26 mouse cellular contexts compared by ENCODE assay signal in genomic region chrX:140179850-140180249, GRCm38 (mm10).
DNase-seq lines count a peak whose midpoint lies in the region; ATAC-seq and TF ChIP-seq lines count a peak whose summit lies in the region.
"Had no signal": no experiment of that assay in that cellular context is flagged by ENCODE, and none has a peak within 500 bp of the region (broad histone marks: within the 10 kb centered on the region; RNA-seq: fewer than 3 reads in every experiment).

No protein-coding gene starts in this region.

- no peaks in the 10 kb centered on the region for H3K36me3 ChIP-seq in lung, postnatal 0 days (ENCODE audit: insufficient read depth, low read length)
- no peaks in the 10 kb centered on the region for H3K36me3 ChIP-seq in embryonic facial prominence, embryonic 10.5 days (replicated peaks)
- H3K36me3 ChIP-seq: embryonic facial prominence, embryonic 15.5 days; forebrain, embryonic 10.5 days; heart, embryonic 13.5 days; limb, embryonic 13.5 days had no signal

- DNase-seq in cerebellum, adult 18-20 months = peak; percentile 4 to 16
- no peak for DNase-seq in cerebellum, postnatal 4 days (ENCODE audit: low spot score in 2 of 2)
- peak; percentile 3 for DNase-seq in right cerebral cortex, adult 18-20 months
- DNase-seq in right cerebral cortex, postnatal 14 days = no peak
- peak; percentile 3 to 19 for DNase-seq in layer of hippocampus, adult 8-10 months (ENCODE audit: low spot score in 2 of 2)
- no peak for DNase-seq in lung, postnatal 0 days (ENCODE audit: low spot score)
- no peak for DNase-seq in thymus, postnatal 10 days (ENCODE audit: low spot score in 2 of 2)
- no peak for DNase-seq in embryonic facial prominence, embryonic 10.5 days (ENCODE audit: low spot score)
- DNase-seq: adrenal gland, postnatal 14 days; heart, adult 11 months; heart, postnatal 4 days; kidney, adult 11 months; kidney, postnatal 10 days; lung, postnatal 10 days; thymus, postnatal 36 days had no signal

- no peak overlapping the region for H3K27ac ChIP-seq in lung, postnatal 0 days (ENCODE audit: low read length)
- H3K27ac ChIP-seq in embryonic facial prominence, embryonic 10.5 days (replicated peaks) = no peak overlapping the region
- H3K27ac ChIP-seq: embryonic facial prominence, embryonic 15.5 days; forebrain, embryonic 10.5 days; heart, embryonic 13.5 days; hindbrain, postnatal 0 days; left cerebral cortex, adult 2 months; limb, embryonic 13.5 days; liver, embryonic 14.5 days; stomach, postnatal 0 days had no signal

- ATAC-seq in lung, postnatal 0 days = no peak
- ATAC-seq: hindbrain, postnatal 0 days; midbrain, embryonic 16.5 days had no signal

- H3K27me3 ChIP-seq in lung, postnatal 0 days (replicated peaks; ENCODE audit: insufficient read depth, low read length) = no peaks in the 10 kb centered on the region
- H3K27me3 ChIP-seq in embryonic facial prominence, embryonic 10.5 days (replicated peaks; ENCODE audit: low read depth, poor library complexity, severe bottlenecking) = peaks cover 74% of the 10 kb centered on the region
- H3K27me3 ChIP-seq: CH12.LX had no signal

- H3K4me1 ChIP-seq in lung, postnatal 0 days (ENCODE audit: insufficient read depth, low read depth, low read length) = no peaks in the 10 kb centered on the region
- no peaks in the 10 kb centered on the region for H3K4me1 ChIP-seq in embryonic facial prominence, embryonic 10.5 days
- H3K4me1 ChIP-seq: embryonic facial prominence, embryonic 15.5 days; forebrain, embryonic 10.5 days; heart, embryonic 13.5 days; limb, embryonic 13.5 days; megakaryocyte, embryonic 14.5 days had no signal

- TF ChIP-seq EP300 in lung, postnatal 0 days (IDR thresholded peaks at IDR 0.05) = no peak

- no peaks in the 10 kb centered on the region for H3K9me3 ChIP-seq in lung, postnatal 0 days (ENCODE audit: low read length)
- H3K9me3 ChIP-seq in embryonic facial prominence, embryonic 10.5 days = no peaks in the 10 kb centered on the region
- H3K9me3 ChIP-seq: embryonic facial prominence, embryonic 15.5 days; forebrain, embryonic 10.5 days; heart, embryonic 13.5 days; limb, embryonic 13.5 days; megakaryocyte, embryonic 14.5 days had no signal

- no peak overlapping the region for H3K9ac ChIP-seq in lung, postnatal 0 days (replicated peaks; ENCODE audit: low read depth)
- H3K9ac ChIP-seq: embryonic facial prominence, embryonic 15.5 days; heart, embryonic 13.5 days; limb, embryonic 13.5 days; liver, embryonic 14.5 days had no signal

- no peak overlapping the region for H3K4me2 ChIP-seq in lung, postnatal 0 days (replicated peaks; ENCODE audit: low read depth, low read length)
- H3K4me2 ChIP-seq: embryonic facial prominence, embryonic 15.5 days; heart, embryonic 13.5 days; limb, embryonic 13.5 days had no signal

- no peak overlapping the region for H3K4me3 ChIP-seq in lung, postnatal 0 days (ENCODE audit: low read depth, low read length)
- no peak overlapping the region for H3K4me3 ChIP-seq in embryonic facial prominence, embryonic 10.5 days
- H3K4me3 ChIP-seq: embryonic facial prominence, embryonic 15.5 days; forebrain, embryonic 10.5 days; heart, embryonic 13.5 days; left cerebral cortex, adult 2 months; limb, embryonic 13.5 days; megakaryocyte, embryonic 14.5 days had no signal

- 60% methylated on average over 4 of the region's 4 CpGs for WGBS in lung, postnatal 0 days
- 89% methylated on average over 4 of the region's 4 CpGs for WGBS in embryonic facial prominence, embryonic 10.5 days

- TF ChIP-seq CTCF in lung, postnatal 0 days (IDR thresholded peaks at IDR 0.05) = no peak

Comparison
In these comparisons a context has a peak if more than half of its experiments do, and no peak if none do; other contexts are left out.
1. DNase-seq: peak in cerebellum, adult 18-20 months (2 of 2), right cerebral cortex, adult 18-20 months (single experiment) and layer of hippocampus, adult 8-10 months (2 of 2); none in cerebellum, postnatal 4 days (0 of 2), right cerebral cortex, postnatal 14 days (single experiment), lung, postnatal 0 days (single experiment), thymus, postnatal 10 days (0 of 2) and embryonic facial prominence, embryonic 10.5 days (single experiment).